Mouse (Mus musculus): ENCODE data around the gene Acot12. TPM values are rescaled to one million over a fixed set of nuclear protein-coding genes. Genes with fewer than 3 reads are reported as not detected.

Acot12 gene
- polyA plus RNA-seq, 1 experiment from 2014 or later, result 0.42 TPM

DNA sequence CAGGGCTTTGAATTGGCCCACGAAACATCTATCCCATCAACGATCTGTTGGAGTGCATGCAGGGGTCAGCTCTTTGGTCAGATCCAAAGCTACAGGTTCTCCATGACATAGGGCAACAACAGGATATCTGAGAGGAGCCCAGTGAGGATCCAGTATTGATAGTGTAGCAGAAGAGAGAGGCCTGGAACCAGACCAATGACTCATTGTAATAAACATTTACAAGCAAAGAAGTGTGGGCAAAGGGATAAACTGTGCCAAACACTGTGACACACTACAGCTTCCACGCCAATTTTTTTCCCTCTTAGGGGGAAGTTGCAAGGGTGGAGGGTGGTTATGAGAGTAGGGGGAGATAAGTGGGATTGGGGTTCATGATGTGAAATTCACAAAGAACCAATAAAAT, 17.1 kb upstream of the Acot12 start:
- WGBS, result 90% methylated on average over 3 of the region's 3 CpGs
- H3K4me2 ChIP-seq (ENCODE audit: low read depth, low read length), result no peak overlapping the region
- no peaks in the 10 kb centered on the region for H3K36me3 ChIP-seq (ENCODE audit: control insufficient read depth, insufficient read depth, low read length)
- H3K4me1 ChIP-seq (ENCODE audit: control insufficient read depth, insufficient read depth, low read length), result no peaks in the 10 kb centered on the region
- no peaks in the 10 kb centered on the region for H3K27me3 ChIP-seq (ENCODE audit: control insufficient read depth, insufficient read depth, low read length)
- H3K27ac ChIP-seq (ENCODE audit: low read depth, low read length), result no peak overlapping the region
- H3K9ac ChIP-seq (replicated peaks; ENCODE audit: low read depth, low read length), result no peak overlapping the region
- H3K4me3 ChIP-seq (ENCODE audit: low read depth, low read length), result no peak overlapping the region
- H3K9me3 ChIP-seq (ENCODE audit: control insufficient read depth, low read length), result no peaks in the 10 kb centered on the region
- no peak for ATAC-seq (ENCODE audit: low read depth)

- WGBS, result 86% methylated on average over 3 of the region's 3 CpGs
- no peaks in the 10 kb centered on the region for H3K36me3 ChIP-seq (ENCODE audit: control insufficient read depth, insufficient read depth, low read length)
- no peak overlapping the region for H3K4me3 ChIP-seq (ENCODE audit: low read depth, low read length)
- no peaks in the 10 kb centered on the region for H3K9me3 ChIP-seq (ENCODE audit: control insufficient read depth, low read length)
- H3K4me1 ChIP-seq (ENCODE audit: control insufficient read depth, insufficient read depth, low read length), result no peaks in the 10 kb centered on the region
- no peak overlapping the region for H3K9ac ChIP-seq (replicated peaks; ENCODE audit: low read depth, low read length)
- H3K4me2 ChIP-seq (ENCODE audit: low read depth, low read length), result no peak overlapping the region
- H3K27ac ChIP-seq (ENCODE audit: low read depth, low read length), result no peak overlapping the region
- no peak for ATAC-seq (ENCODE audit: low read depth)
- no peaks in the 10 kb centered on the region for H3K27me3 ChIP-seq (ENCODE audit: control insufficient read depth, insufficient read depth, low read length)
Observed at GRCm38 (mm10) chr13:91725130-91725529, 16.2 kb upstream of the Acot12 start.

DNA sequence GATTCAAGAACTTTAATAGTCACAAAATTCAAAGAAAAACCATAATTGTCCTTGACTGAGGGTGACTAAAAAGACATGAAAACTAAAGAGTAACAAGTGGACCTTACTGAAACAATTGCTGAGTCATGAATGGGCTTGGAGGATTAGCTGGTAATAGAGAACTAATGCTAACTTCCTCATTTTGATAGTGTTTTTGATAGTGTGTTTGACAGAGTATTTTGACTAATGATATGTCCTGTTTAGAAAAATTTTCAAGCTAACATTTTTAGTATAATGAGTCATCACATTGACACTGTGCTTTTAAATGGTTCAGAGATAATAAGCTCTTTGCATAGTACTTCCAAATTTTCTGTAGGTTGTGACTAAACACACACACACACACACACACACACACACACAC, 13.4 kb upstream of the Acot12 start:
- ATAC-seq (ENCODE audit: low read depth), result no peak
- Histone ChIP-seq H3K4me1 (ENCODE audit: control insufficient read depth, insufficient read depth, low read length) (no peaks in the 10 kb centered on the region), H3K36me3 (ENCODE audit: control insufficient read depth, insufficient read depth, low read length) (no peaks in the 10 kb centered on the region), H3K9ac (replicated peaks; ENCODE audit: low read depth, low read length) (no peak overlapping the region), H3K9me3 (ENCODE audit: control insufficient read depth, low read length) (no peaks in the 10 kb centered on the region), H3K4me3 (ENCODE audit: low read depth, low read length) (no peak overlapping the region), H3K27me3 (ENCODE audit: control insufficient read depth, insufficient read depth, low read length) (no peaks in the 10 kb centered on the region), H3K27ac (ENCODE audit: low read depth, low read length) (no peak overlapping the region), H3K4me2 (ENCODE audit: low read depth, low read length) (no peak overlapping the region)

GRCm38 (mm10) chr13:91737191-91737590, 4.1 kb upstream of the Acot12 start:
- no peaks in the 10 kb centered on the region for H3K9me3 ChIP-seq (ENCODE audit: control insufficient read depth, low read length)
- WGBS, result 100% methylated on average over 1 of the region's 1 CpGs
- no peak for ATAC-seq (ENCODE audit: low read depth)

DNA sequence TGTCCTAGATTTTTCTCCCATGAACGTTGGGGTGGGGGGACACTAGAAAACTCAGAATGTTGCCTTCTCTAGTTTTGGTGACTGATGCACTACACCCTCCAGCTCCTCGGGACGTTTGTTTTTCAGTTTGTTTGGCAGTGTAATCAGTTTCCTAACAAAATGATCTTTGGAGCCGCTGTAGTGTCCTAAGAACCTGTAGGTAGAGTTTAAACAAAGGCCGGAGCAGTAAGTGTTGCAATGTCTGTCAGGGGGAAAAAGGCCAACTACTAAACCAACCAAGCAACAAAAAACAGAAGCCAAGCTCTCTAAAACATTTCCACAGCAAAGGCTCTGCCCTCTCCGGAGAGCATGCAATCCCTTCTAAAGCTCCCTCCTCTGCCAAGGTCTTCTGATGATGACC, 461 bp upstream of the Acot12 start:
- WGBS, result 75% methylated on average over 6 of the region's 6 CpGs

More at GRCm38 (mm10) chr13:91737191-91737590, 4.1 kb upstream of the Acot12 start:
- no peak overlapping the region for H3K9ac ChIP-seq (replicated peaks; ENCODE audit: low read depth, low read length)
- H3K4me3 ChIP-seq (ENCODE audit: low read depth, low read length), result no peak overlapping the region
- no peaks in the 10 kb centered on the region for H3K36me3 ChIP-seq (ENCODE audit: control insufficient read depth, insufficient read depth, low read length)
- H3K27ac ChIP-seq (ENCODE audit: low read depth, low read length), result no peak overlapping the region
- no peak overlapping the region for H3K4me2 ChIP-seq (ENCODE audit: low read depth, low read length)
- peaks cover 2% of the 10 kb centered on the region; the same call in 1 of the 2 replicates for H3K27me3 ChIP-seq (ENCODE audit: control insufficient read depth, insufficient read depth, low read length)
- 0 out of 2 replicates have a peak, but pooled peaks cover 3% of the 10 kb centered on the region for H3K4me1 ChIP-seq (ENCODE audit: control insufficient read depth, insufficient read depth, low read length)

GRCm38 (mm10) chr13:91743180-91743579, 1.9 kb downstream of the Acot12 start:
- no peak for ATAC-seq (ENCODE audit: low read depth)

More for the DNA sequence above, 461 bp upstream of the Acot12 start:
- H3K4me2 ChIP-seq (ENCODE audit: low read depth, low read length), result peak overlapping the region; percentile 73; the same call in 1 of the 2 replicates
- H3K4me1 ChIP-seq (ENCODE audit: control insufficient read depth, insufficient read depth, low read length), result 0 out of 2 replicates have a peak, but pooled peaks cover 3% of the 10 kb centered on the region
- no peak overlapping the region for H3K27ac ChIP-seq (ENCODE audit: low read depth, low read length)
- peak overlapping the region; percentile 38; the same call in 1 of the 2 replicates for H3K4me3 ChIP-seq (ENCODE audit: low read depth, low read length)
- no peaks in the 10 kb centered on the region for H3K9me3 ChIP-seq (ENCODE audit: control insufficient read depth, low read length)
- H3K9ac ChIP-seq (replicated peaks; ENCODE audit: low read depth, low read length), result no peak overlapping the region
- H3K27me3 ChIP-seq (ENCODE audit: control insufficient read depth, insufficient read depth, low read length), result peaks cover 2% of the 10 kb centered on the region; the same call in 1 of the 2 replicates
- no peaks in the 10 kb centered on the region for H3K36me3 ChIP-seq (ENCODE audit: control insufficient read depth, insufficient read depth, low read length)
- no peak for ATAC-seq (ENCODE audit: low read depth)

DNA sequence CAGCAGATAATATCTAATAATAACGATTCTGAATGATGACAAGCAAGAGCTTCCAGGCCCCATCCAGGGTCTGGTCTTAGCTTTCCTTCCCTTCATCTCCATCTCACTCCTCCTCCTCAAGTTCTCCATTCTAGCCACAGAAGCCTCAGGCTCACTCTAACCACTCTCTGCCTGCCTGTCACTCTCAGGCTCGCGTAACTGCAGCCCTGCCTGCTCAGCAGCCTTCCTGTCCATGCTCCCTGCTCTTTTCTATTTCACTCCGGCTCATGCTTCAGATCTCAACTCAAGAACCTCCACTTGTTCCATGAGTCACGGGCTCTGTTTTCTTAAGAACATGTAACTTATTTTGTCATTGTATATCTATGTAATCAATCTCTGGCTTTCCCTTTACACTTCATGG, 5.2 kb downstream of the Acot12 start:
- Histone ChIP-seq H3K4me2 (ENCODE audit: low read depth, low read length) (no peak overlapping the region), H3K9ac (replicated peaks; ENCODE audit: low read depth, low read length) (no peak overlapping the region), H3K4me1 (ENCODE audit: control insufficient read depth, insufficient read depth, low read length) (no peaks in the 10 kb centered on the region), H3K27me3 (ENCODE audit: control insufficient read depth, insufficient read depth, low read length) (no peaks in the 10 kb centered on the region), H3K4me3 (ENCODE audit: low read depth, low read length) (no peak overlapping the region), H3K9me3 (ENCODE audit: control insufficient read depth, low read length) (no peaks in the 10 kb centered on the region), H3K27ac (ENCODE audit: low read depth, low read length) (no peak overlapping the region), H3K36me3 (ENCODE audit: control insufficient read depth, insufficient read depth, low read length) (no peaks in the 10 kb centered on the region)
- 93% methylated on average over 5 of the region's 5 CpGs for WGBS
- ATAC-seq (ENCODE audit: low read depth), result no peak

More at GRCm38 (mm10) chr13:91743180-91743579, 1.9 kb downstream of the Acot12 start:
- Histone ChIP-seq H3K27me3 (ENCODE audit: control insufficient read depth, insufficient read depth, low read length) (peaks cover 2% of the 10 kb centered on the region; the same call in 1 of the 2 replicates), H3K36me3 (ENCODE audit: control insufficient read depth, insufficient read depth, low read length) (no peaks in the 10 kb centered on the region), H3K9me3 (ENCODE audit: control insufficient read depth, low read length) (no peaks in the 10 kb centered on the region), H3K27ac (ENCODE audit: low read depth, low read length) (no peak overlapping the region), H3K4me3 (ENCODE audit: low read depth, low read length) (no peak overlapping the region), H3K9ac (replicated peaks; ENCODE audit: low read depth, low read length) (no peak overlapping the region), H3K4me1 (ENCODE audit: control insufficient read depth, insufficient read depth, low read length) (0 out of 2 replicates have a peak, but pooled peaks cover 3% of the 10 kb centered on the region), H3K4me2 (ENCODE audit: low read depth, low read length) (no peak overlapping the region)
- WGBS, result 64% methylated on average over 3 of the region's 3 CpGs

GRCm38 (mm10) chr13:91748401-91748800, 7.1 kb downstream of the Acot12 start:
- Histone ChIP-seq H3K27ac (ENCODE audit: low read depth, low read length) (no peak overlapping the region), H3K9me3 (ENCODE audit: control insufficient read depth, low read length) (no peaks in the 10 kb centered on the region), H3K4me3 (ENCODE audit: low read depth, low read length) (no peak overlapping the region), H3K36me3 (ENCODE audit: control insufficient read depth, insufficient read depth, low read length) (no peaks in the 10 kb centered on the region), H3K27me3 (ENCODE audit: control insufficient read depth, insufficient read depth, low read length) (no peaks in the 10 kb centered on the region), H3K9ac (replicated peaks; ENCODE audit: low read depth, low read length) (no peak overlapping the region), H3K4me2 (ENCODE audit: low read depth, low read length) (no peak overlapping the region), H3K4me1 (ENCODE audit: control insufficient read depth, insufficient read depth, low read length) (no peaks in the 10 kb centered on the region)
- 95% methylated on average over 2 of the region's 2 CpGs for WGBS
- no peak for ATAC-seq (ENCODE audit: low read depth)

GRCm38 (mm10) chr13:91749981-91750380, 8.7 kb downstream of the Acot12 start:
- no peak overlapping the region for H3K4me2 ChIP-seq (ENCODE audit: low read depth, low read length)
- 78% methylated on average over 4 of the region's 4 CpGs for WGBS
- H3K9ac ChIP-seq (replicated peaks; ENCODE audit: low read depth, low read length), result no peak overlapping the region
- no peaks in the 10 kb centered on the region for H3K36me3 ChIP-seq (ENCODE audit: control insufficient read depth, insufficient read depth, low read length)
- H3K4me1 ChIP-seq (ENCODE audit: control insufficient read depth, insufficient read depth, low read length), result no peaks in the 10 kb centered on the region
- no peak overlapping the region for H3K27ac ChIP-seq (ENCODE audit: low read depth, low read length)
- no peaks in the 10 kb centered on the region for H3K27me3 ChIP-seq (ENCODE audit: control insufficient read depth, insufficient read depth, low read length)
- no peaks in the 10 kb centered on the region for H3K9me3 ChIP-seq (ENCODE audit: control insufficient read depth, low read length)
- no peak overlapping the region for H3K4me3 ChIP-seq (ENCODE audit: low read depth, low read length)
- no peak for ATAC-seq (ENCODE audit: low read depth)

Measured in neural tube, embryonic 14.5 days (tissue).